Mouse (Mus musculus): Measurements from ENCODE around the gene Gpx4.

Gpx4 gene

DNA sequence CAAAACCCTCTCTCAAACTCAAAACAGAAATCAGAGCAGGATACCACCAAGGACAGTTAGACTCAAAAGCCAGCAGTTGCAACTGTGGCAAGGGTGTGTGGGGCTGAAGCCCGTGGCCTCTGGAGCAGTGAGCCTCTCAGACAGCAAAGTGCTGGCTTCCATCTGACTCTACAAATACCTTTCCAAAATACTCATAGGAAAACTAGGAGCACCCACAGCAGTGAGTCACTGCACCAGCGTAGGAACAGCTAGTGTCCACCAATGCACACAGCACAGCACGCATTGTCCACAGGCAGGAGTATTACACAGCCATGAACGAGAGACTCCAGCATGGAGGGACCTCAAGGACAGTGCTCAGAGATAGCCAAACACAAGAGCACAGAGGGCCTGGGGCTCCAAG is 29.4 kb downstream of the Gpx4 start:
- no peak for DNase-seq

DNA sequence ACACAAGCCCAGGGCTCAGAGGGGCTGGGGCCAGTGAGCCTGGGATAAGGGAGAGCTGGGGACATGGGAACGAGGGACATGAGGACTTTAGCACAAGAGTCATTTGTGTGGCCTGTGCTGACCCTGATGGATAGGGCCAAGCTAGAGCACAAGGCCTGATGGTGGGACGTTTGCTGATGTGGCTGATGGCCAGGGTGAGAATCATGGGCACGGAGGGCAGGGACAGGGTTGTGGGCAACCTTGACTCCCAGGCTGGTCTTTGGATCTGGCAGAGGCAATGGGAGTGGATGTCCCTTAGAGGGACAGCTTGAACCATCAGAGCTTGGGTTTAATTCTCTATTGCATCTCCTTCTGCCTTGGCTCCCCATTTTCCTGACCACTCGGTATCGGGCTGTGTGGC is 30.3 kb downstream of the Gpx4 start:
- no peak for DNase-seq

DNA sequence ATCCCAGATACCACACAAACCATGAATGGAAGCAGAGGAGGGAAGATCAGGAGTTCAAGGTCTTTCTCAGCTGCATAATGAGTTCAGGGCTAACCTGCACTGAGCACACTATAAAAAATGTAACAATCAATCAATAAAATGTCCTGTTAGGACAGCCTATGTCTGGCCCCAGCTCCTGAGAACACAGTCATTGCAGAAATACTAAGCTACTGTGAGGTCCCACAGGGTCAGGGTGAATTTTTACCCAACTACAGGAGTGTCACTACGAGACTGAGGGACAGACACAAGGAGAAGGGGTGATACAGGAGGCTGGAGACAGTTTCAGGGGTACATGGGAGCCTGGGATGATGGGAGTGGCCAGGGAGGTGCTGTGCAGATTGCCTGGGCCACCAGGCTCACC is 31.4 kb downstream of the Gpx4 start:
- DNase-seq, result no peak

DNA sequence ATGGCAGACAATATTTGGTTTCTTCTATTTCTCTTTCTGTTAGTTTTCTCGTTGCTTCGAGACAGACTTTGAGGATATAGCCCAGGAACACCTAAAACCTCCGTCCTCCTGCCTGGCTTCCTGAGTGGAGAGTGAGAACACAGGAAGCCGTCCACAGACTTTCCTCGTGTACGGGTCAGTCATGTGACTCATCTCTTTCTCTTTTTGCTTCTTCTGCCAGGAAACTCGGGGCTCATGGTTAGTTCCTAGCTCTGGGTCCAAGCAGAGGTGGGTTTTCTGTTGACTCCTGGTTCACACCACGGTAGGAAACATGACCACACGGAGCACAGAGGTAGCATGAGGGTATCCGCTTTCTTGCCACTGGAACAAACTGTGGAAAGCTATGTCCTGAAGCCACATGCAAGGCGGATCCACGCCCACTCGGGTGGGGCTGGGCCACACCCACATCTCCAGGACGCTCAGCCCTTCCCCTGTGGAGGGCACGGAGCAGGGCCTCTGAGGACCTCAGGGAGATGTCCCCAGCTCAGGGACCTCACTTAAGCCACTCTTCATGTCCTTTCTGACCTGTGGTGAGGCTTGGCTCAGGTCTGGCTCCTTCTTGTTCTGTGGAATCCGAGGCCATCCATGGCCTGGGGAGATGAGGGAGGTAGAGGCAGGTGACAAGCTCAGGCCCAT is 33.6 kb downstream of the Gpx4 start:
- no peak for DNase-seq

DNA sequence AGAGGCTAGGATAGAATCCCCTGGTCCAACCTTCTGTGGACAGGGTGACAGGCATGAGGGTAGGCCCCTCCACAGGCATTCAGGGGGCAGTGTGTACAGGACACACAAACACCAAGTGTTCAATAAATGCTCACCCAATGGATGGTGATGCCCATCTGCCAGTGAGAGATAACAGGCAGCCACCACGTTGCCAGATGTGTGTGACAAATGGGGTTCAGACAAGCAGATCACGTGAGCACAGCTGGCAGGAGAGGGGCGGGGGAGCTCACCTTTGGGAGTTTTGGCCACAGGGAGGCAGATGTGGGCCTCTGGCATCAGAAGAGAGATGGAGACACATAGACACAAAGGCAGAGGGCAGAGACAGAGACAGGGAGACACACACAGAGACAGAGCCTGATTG is 34.1 kb downstream of the Gpx4 start:
- no peak for DNase-seq

DNA sequence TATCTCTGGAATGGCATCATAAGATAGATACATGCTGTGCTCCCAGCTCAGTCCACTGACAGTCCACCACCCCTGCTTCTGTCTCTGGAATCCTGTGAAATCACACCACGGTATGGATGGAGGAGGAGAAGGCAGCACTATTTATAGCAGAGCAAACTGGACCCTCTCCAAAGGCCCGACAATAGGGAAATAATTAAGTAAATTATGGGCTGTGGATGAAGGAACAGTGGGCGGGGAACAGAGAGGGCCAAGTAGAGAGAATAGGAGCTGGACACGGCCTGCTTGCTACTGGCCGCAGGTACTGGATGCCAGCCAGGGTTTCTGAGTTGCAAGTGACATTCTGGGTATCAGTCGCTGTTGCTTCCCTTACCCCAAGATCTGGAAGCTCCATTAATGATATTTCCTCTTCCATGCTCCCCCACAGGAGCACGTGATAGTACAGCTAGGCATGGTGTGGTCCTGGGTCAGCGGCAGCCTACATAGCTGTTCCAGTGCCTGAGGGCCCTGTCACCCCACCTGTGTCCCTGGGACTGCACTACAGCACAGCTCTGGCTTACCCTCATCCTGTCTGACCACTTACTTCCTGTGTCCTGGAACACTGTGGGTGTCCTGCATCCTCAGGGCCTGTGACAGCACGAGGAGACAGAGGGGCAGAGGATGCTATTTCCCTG is 38.0 kb downstream of the Gpx4 start:
- peak; percentile 35 for DNase-seq

DNA sequence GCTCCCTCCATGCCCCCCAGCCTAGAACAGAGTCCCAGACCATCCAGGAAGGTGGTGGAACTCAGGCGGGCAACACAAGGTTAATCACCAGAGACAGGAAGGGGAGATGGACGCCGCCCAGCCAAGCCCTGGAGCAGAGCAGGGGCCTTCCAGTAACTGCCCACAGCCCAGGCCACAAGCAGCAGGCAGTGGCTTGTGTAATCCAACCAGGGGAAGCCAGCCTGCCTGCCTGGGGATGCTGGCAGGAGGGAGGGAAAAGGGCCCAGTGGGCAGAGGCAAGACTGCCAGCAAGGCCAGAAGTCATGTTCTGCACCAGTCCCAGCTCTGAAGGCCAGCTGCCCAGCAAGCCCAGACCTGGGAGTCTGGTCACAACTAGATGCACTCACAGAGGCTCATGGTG is 39.9 kb downstream of the Gpx4 start:
- no peak for DNase-seq

DNA sequence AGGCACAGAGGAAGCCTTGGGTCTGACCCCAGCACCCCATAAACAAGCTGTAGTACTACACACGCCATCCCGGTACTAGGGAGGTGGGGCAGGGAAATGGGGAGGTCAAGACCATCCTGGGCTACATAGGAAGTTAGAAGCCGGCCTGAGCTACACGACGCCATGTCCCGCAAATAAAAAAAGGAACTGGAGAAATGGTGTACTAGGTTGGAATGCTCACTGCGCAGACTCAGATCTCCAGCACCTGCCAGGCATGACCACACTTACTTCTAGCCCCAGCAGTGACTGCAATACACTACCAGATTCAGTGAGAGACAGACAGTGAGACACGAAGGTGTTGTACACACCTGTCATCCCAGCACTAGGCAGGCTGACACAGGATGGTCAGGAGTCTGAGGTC is 40.5 kb downstream of the Gpx4 start:
- no peak for DNase-seq

DNA sequence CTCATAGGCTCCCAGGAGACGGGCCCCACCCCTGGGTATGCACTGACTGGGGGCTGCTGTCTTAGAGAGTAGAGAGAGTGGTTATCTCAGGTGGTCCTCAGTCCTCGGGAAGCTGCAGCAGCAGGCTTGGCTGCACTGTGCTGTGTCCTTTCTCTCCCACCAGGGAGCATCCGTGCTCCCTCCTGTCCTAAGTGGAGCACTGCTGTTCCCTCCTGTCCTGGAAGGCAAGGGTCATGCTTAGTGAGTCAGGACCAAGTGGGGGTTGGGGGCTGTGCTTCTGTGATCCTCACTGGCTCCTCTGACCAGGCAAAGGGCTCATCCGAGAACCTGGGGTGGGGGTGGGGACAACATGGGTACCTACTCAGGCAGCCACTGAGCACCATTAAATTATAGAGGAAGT is 42.2 kb downstream of the Gpx4 start:
- no peak for DNase-seq

DNA sequence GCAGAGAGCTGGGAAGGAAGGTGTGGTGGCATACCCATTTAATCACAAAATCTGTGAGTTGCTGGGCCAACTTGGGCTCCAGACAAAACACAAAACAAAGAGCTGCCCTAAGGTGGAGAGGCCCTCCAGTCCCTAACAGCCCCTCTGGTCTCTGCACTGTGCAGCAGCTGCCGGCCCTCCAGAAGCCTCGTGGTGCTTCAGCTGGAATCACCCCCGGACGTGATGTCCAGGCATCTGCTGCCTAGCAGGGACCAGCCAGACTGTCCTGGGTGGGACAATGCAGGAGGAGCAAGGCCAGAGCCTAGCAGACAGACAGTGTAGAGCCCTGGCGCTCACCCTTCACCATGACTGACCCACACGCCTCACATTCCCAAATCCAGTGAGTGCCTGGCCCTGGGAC is 44.6 kb downstream of the Gpx4 start:
- DNase-seq, result no peak

DNA sequence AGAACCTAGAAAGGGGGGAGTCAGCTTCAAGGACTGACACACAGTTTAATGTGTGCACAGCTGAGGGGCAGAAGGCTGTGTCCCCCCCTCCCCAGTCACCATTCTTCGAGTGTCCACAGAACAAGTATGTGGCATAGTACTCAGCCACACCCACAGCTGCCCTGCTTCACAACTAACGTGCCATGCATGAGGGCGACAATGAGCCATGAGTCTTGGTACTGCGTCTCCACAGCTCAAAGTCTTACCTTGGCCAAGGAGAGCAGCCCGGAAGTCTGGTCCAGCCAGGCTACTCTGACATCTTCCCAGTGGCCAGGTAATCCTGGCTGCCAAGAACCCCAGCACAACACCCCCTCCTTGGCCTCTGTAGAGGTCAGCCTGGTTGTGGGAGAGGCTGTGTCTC is 45.7 kb downstream of the Gpx4 start:
- DNase-seq, result no peak

DNA sequence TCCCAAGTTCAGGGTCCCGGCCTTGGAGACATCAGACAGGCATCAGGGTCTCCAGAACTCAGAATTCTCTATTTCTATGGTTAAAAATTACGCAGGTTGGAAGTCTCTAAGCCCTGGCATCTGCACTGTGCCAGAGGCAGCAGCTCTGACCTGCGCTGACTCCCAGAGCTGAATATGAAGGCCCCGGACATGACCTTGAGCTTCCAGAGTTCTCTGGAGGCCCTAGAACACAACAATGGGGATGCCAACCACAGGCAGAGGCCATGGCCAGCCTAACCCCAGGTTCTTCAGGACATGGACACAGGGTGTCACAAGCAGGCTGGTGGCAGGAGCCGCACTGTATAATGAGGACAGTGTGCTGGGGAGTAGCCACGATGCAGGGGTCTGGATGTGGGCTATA is 47.1 kb downstream of the Gpx4 start:
- no peak for DNase-seq

DNA sequence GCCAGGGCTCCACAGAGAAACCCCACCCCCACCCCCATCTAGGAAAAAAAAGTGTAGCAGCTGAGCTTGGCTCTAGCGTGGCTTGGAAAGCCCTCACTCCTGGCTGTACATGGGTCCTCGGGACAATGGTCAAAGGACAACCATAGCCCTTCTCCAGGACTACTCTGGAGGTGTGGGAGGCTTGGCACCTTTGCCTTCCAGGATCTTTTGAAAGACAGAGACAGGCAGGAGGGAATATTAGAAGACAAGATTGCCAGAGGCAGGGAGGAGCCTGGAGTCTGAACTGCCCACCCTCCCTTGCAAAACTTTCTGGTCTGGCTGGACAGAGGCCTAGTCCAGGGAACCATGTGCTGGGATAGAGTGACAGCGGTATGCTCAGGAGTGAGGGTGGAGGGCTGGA is 47.7 kb downstream of the Gpx4 start:
- DNase-seq, result no peak

DNA sequence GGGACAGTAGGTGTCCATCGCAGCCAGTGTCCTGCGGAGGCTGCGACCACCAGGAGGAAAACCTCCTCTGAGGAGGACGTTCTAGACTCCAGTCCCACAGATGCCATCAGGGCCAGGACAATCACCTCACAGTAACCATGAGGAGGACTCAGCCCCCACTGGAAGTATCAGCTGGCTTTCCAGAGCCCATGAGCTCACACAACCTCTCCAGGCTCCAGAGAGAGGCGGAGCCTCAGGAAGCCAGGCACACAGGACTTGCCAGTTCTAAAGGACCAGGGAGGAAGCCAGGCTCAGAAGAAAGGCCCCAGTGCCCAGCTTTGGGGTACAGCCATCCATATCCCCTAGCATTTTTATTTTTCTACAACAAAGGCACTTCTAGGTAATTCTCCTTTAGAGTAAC is 48.6 kb downstream of the Gpx4 start:
- DNase-seq, result no peak

DNA sequence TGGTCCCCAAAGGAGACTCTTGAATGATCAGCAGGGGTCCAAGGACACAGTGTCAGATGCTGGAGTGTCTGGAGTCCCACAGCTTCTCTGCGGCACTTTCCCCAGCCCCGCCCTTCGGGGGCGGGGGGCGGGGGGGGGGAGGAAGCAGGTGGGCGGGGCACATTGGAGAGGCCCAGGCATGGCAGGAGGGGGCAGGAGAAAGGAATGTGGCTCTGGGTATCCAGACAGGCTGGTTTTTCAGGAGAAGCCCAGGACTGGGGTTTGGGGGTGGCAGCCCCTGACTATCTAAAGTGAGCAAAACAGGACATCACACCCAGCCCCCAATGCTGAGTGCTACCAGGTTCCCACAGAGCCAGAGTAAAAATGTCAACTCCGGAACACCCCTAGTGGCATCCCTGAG is 50.3 kb downstream of the Gpx4 start:
- no peak for DNase-seq

DNA sequence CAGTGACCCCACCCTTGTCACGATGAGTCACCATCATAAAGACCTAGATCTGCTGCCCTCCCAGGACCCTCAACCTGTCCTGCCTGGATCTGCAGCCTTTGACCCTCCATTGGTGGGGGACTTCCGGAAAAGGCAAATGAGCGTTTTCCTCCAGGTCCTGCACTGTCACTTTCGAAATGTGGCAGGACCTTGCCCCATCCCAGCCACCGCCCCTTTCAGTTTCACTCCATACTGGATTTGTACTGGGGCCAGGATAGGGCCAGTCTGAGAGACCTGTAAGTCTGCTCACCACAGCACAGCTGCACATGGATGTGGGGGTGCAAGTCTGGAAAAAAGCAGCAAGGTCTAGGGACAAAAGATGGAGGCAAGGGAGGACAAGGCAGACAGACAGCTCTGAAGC is 51.7 kb downstream of the Gpx4 start:
- no peak for DNase-seq

DNA sequence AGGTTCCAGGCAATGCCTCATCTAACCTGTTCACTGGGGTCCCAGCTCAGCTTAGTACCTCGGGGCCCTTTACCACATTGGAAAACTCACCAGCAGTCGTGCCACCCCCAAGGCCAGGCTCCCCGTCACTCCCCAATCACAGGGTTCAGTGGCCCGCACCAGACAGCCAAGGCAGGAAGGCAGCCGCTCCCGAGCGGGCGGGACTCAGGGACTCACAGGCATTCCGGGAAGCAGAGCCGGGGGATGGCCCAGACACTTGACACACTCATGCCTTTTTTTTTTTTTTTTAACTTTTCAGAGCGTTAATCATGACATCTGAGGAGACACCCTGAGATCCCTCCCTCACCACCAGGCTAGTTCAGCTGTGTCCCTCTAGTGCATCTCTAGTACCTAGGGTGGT is 54.0 kb downstream of the Gpx4 start:
- DNase-seq, result no peak

DNA sequence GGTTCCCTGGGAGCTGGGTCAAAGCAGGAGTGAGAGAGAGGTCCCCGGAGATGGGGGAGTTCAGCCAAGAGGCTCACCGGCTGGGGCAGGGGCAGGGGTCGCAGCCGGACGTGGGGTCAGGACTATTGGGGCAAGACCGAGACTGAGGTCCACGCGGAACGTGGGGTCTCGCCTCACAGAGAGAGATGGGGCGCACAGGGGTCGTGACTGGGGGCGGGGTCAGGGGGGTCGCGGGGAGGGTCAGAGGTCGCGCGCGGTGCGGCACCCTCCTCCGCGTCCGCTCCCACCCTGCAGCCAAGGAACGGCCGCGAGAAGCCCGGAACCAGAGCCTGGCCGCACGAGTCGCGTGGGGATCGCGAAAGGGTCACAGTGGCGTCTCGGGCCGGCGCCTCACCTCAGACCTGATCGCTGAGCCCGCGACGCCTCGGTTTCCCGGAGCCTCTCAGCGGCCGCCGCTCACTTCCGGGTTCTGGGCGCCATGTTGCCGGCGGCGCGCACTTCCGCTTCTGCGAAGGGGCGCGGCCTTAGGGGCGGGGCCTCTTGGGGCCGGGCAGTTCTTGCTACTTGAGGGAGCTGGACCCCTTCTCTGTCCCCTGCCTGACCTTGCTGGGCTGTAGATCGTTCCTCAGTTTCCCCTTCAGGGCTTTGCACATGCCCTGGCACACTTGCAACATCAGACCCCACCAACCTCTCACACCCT is 55.4 kb downstream of the Gpx4 start:
- DNase-seq, result peak; percentile 81

DNA sequence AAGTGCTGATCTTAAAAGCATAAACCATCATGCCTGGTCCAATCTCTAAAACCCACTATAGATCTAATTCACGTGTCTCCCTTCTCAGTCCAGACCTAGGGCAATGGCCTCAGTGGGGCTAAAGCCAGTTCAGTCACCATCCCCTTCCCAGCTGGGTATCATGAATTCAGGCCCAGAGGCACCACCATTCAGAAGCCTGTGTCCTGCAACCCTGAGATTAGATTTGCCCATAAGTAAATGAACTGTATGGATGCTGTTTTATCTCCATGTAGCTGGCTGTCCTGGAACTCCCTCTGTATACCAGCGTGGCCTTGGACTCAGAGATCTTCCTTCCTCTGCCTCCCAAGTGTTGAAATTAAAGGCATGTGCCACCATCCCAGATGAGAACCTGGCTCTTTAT is 56.1 kb downstream of the Gpx4 start:
- no peak for DNase-seq

DNA sequence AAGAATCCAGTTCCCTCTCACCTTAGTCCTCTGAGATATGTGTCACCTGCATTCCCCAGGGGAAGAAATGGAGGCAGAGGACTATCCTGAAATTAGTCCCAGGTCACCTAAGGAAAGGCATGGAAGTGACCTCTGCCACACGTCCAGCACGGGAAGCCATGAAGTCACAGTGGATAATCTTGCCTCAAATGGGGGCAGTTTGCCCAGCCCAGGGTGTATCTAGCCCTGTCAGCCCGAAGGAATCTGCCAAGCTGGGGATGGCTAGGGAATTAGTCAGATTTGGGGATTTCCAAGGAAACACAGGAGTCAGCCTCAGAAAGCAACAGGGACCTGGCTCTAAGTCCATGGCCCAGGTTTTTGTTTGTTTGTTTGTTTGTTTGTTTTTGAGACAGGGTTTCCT is 57.2 kb downstream of the Gpx4 start:
- DNase-seq, result no peak

DNA sequence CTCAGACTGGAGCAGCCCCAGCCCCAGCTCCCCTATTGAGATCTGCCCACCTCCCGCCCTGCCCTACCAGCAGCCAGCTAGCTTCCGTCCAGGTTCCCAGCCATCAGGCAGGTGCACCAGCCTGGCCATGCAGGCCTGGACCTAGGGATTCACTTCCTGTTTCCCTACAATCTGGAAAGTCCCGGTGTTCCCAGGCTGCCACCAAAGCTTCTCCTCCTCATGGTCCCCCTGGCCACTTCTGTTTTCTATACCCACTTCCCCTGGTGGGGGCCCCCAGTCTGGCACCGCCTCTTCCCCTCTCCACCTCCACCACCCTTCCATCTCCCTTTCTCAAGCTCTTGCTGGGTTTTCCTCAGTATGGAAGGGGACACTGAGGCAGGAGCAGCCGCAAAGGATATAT is 58.5 kb downstream of the Gpx4 start, which contains the start of gene Sbno2:
TSS of gene Sbno2 (minus strand) at position 112 of the 400 bp plus-strand sequence.
- DNase-seq, result no peak

DNA sequence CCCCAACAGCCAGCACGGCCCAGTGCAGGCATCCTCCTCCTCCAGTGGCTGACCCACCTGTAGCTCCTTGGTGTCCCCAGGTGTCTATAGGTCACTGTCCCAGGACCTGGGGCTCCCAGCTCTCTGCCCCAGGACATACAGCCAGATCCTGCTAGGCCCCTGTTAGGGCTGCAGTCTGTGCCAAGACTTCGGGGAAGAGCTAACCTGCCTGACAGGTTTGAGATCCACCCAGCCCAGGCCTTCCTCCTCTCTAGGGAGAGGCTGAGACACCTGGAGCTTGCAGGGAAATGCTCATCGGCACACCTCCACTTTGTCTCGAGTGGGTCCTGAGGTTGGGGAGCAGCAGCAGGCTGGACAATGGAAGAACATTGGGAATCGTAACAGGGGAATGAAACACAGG is 59.0 kb downstream of the Gpx4 start:
- no peak for DNase-seq

Data from cerebellum, adult 11 months (tissue).